Mouse (Mus musculus): Measurements from ENCODE around the gene Efcab3.

Gene Efcab3

GRCm38 (mm10) chr11:105149353-105149752 is 86.0 kb downstream of the Efcab3 start:
- DNase-seq, result no peak

DNA sequence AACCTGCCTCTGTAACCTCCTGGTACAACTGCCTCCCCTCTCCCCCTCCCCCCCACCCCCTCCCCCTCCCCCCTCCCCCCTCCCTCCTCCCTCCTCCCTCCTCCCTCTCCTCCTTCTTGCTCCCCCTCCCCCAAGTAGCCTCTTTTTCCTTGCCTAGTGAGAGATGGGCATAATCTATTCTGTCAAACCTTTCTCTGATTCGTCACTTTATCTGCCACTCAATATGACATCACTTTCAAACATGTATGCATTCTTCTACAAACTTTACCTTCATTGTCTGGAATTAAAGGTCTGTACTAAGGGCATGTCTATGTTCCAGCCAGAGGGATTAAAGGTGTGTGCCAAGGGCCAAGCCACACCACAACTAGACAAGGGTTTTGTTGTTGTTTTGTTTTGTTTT is 86.4 kb downstream of the Efcab3 start:
- no peak for DNase-seq

- DNase-seq, result no peak
Measured at GRCm38 (mm10) chr11:105150691-105151090, 87.3 kb downstream of the Efcab3 start.

DNA sequence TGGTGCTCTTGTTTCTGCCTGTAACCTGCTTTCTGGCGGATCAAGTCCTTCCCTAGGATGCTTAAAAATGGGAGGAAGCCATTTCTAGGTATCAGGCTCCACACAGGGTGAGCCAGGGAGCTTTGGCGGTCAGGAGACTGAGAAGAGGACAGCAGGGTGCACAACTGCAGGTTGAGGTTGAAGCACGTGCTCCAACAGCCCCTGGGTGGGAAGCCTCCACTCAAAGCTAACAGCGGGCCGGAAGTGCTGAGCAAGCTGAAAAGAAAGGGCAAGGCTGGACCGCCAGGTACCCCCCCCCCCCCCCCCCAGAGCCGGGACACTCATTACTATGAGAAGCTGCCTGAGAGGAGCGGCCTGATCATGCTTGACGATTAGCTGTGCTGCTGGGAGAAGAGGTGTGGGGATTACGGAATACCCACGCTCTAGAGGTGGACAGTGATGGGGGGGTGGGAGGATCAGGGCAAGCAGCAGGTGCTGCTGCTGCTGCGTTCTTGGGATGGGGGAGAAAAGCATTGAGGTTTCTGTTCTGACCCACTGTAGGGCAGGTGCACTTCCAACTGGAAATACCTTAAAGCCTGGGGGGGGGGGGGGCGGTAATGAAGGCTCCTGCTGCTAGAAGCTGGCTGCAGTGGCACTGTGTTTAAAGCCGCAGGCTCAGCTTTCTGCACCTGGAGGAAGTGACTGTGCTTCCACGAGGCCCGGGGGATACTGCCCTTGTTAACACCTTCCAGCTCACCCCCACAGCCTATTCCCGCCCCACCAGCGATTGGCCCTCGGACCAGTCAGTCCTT is 88.0 kb downstream of the Efcab3 start:
- no peak for DNase-seq

GRCm38 (mm10) chr11:105152017-105152300 is 88.6 kb downstream of the Efcab3 start:
- DNase-seq, result no peak

- no peak for DNase-seq
Measured at GRCm38 (mm10) chr11:105152357-105152899, 89.0 kb downstream of the Efcab3 start.

DNA sequence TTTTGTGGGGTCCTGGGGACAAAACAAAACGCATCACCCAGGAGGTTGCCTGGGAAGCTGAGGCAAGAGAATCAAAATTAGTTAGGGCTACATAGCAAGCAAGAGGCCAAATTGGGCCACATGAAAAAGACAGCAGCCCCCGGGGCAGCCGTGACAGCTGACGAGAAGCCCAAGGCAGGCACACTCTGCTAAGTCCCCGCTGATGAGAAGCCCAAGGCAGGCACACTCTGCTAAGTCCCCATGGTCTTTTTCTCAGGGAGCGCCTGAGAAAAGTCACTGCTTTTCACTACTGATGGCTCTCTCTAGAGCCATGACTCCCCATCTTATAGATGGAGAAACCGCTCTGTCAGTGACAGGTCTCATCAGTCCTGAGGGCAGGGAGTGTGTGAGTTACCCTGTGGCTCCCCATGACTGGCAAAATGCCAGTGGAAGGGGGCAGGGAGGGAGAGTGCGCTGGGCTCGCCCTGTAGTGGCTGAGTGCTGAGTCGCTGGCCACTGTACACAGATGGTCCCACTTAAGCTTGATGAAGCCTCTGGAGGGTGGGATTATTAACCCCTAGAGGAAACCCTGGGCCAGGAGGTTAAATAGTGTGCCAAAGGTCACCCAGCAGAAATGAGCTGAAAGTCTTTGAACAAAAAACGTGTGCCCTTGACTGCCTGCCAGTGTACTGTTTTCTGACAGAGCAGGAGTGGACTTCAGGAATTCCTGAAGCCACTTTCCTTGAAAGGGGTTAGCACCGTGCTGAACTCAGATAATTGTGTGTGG is 89.9 kb downstream of the Efcab3 start:
- DNase-seq, result no peak

DNA sequence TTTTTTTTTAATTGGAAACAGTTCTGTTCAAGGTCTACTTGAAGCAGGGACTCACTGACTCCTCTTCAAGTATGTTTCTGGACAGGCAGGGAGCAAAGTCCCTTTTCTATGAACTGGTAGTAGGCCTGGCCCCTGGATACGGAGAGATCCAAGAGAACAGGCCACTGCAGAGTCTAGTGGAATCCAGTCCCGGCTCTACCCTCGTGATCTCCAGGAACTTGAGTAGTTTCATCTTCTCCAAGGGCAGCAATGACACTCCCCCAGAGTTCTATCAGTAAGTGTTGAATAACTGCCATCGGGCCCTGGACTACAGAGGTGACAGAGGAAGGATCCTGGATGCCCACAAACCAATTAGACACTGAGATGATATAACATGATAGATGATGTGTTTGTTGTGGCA is 92.5 kb downstream of the Efcab3 start:
- no peak for DNase-seq

DNA sequence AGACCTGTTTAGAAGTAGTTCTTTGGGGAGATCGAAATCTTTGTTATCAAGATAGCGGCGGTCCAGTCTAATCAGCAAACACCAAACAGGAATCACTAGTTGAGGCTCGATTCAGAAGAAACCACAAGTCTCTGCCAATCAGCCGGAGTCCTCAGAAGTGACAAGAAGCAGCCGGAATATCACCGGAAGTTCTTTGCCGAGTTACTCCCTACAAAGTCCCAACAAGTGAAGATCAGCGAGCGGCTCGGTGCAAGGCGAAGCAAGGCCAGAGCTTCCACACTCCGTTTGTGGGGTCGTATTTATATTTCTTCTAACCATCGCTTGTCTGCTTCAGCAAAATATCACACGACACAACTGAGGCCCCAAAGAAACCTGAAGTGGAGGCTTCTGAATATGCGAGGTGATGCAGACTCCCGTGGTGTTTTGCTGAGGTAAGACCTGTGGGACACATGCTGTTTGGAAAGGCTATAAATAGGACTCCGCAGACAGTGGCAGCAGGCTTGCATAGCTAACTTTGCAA is 93.4 kb downstream of the Efcab3 start:
- DNase-seq, result no peak

GRCm38 (mm10) chr11:105158047-105158446 is 94.7 kb downstream of the Efcab3 start:
- no peak for DNase-seq

GRCm38 (mm10) chr11:105159673-105160360 is 96.4 kb downstream of the Efcab3 start:
- DNase-seq, result no peak

GRCm38 (mm10) chr11:105161411-105161810 is 98.0 kb downstream of the Efcab3 start:
- DNase-seq, result no peak

DNA sequence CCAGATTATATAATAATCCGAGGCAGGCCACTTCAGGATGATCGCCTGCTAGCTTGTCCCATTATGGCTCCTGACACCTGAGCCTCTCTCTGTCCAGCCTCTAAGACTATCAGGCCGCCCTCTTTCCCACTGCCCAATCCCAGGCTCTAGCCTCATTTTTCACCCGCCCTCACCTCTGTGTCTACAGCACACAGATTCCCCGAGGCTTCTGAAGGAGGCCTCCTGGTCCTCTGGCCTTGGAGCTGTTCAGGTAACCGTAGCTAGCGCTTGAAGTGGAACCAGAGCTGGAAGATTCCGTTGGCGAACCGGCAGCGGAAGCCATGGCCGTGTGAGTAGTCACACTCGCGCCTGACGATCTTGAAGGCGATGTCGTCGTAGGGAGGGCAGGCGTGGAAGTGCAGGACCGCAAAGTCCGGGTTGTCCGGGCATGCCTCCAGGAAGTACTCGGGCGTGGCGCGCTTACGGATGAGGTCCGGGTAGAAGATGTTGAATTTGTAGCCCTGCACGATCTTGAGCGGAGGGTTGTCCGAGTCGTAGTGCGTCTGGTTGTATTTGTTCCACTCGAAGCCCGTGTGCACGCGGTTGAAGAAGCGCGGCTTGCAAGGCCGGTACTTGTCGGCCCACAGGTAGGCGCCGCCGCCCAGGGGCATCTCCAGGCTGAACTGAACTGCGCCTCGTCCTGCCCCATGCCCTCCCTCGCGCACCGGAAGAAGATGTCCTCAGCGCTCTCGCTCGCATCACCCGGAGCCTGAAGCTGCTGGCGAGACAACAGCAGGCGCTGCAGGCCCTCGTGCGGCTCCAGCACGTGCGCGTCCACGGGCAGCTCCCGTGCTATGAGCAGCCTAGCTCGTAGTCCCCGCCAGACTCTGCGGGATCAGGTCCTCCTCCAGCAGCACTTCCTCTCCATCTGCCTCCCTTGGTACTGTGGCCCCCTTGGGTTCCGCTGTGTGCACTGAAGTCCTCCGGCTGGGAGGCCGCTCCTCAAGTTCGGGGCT is 101.4 kb downstream of the Efcab3 start:
- DNase-seq, result no peak

DNA sequence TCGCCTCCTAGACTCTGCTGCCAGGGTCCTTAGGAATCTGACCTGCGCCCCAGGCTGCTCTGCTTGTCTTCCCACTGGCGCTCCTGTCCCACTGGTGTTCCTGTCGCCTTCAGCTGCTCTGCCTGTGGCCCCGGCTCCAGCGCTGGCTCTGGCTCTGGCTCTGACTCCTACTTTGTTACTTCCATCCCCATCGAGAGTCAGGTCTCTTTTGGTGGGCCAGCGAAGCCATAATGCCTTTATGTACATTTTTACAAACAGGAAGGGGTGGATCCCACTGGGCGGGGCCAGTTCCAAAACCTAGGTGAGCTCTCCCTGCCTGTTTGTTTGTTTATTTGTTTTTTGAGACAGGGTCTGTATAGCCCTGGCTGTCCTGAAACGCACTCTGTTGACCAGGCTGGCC is 103.4 kb downstream of the Efcab3 start:
- no peak for DNase-seq

Data from cerebellum, adult 8-10 months (tissue).